Mouse (Mus musculus) frontal cortex, postnatal 36 days (tissue): Measurements from ENCODE around the gene Snx27.

ENCODE experiments used
- DNase-seq, 2 experiments: peaks; one replicate each; pipeline ENCODE4 v3.0.0; 2022; ENCODE audit warnings: low spot score in 2 of 2

Snx27 gene

GRCm38 (mm10) chr3:94582456-94582891 is at the start of gene Snx27:
TSS of gene Snx27 (minus strand) at chr3:94582716.
- DNase-seq: peak; percentile 90 to 94

DNA sequence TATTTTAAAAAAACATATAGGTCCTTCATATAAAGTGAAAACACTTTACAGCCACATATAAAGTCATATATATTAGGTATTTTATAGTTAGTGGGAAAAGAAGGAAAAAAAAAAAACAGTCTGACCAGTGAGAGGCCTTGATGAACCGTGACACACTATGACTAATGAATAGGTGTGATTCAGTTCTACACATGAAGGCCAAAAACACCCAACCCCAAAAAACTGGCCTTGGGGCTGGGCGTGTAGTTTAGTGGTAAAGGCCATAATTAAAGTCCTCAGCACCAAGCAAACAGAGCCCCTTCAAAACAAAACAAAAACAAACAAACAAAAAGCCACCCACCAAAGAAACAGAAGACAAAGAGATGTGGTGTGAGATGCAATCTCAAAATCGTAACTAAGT is 47.4 kb upstream of the Snx27 start:
- no peak for DNase-seq

GRCm38 (mm10) chr3:94628712-94629111 is 46.2 kb upstream of the Snx27 start:
- no peak for DNase-seq

- no peak for DNase-seq
Observed at GRCm38 (mm10) chr3:94624281-94624680, 41.8 kb upstream of the Snx27 start.

GRCm38 (mm10) chr3:94622550-94622949 is 40.0 kb upstream of the Snx27 start:
- DNase-seq: no peak

- DNase-seq: no peak
Observed at GRCm38 (mm10) chr3:94621740-94622507, 39.4 kb upstream of the Snx27 start.

- DNase-seq: peak in 1 of 2 experiments; percentile 46
Observed at GRCm38 (mm10) chr3:94616717-94617116, 34.2 kb upstream of the Snx27 start.

GRCm38 (mm10) chr3:94613258-94613878 is 30.9 kb upstream of the Snx27 start:
- DNase-seq: no peak

- no peak for DNase-seq
Observed at GRCm38 (mm10) chr3:94612274-94612673, 29.8 kb upstream of the Snx27 start.

DNA sequence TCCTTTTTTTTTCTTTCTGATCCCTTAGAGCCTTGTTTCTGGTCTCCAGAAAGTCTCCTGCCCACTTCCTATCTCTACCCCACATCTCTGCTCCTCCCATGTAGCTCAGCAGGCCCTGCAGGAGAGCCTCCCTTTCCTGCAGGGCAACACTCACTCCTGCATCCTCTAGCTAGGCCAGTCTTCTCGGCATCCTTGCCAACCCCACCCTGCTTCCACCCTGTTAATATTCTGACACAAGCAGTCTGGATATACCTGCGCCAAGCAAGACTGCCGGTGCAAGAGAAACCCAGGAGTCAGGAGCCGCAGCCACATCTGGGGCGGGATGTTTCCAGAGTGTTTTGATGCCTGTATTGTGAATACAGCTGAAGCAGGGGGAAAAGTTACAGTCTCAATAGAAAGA is 29.3 kb upstream of the Snx27 start:
- no peak for DNase-seq

DNA sequence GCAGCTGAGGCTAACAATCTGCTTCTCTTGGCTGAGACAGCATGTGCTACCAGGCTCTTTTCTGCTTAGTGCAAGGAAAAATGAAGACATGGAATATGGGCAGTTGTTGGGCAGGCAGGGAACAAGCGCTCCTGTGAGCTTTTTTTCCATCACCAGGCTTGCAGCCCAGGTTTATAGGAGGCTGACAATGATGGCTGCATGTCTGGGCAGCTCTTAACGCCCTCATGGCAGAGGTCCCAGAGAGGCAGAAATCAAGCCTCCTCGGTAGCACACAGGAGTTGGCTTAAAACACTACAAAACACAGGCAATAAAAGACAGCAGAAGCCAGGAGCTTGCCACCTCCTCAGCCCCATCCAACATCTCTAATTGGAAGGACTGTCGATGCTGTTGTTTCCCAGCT is 28.8 kb upstream of the Snx27 start:
- DNase-seq: peak; percentile 15

GRCm38 (mm10) chr3:94610581-94610980 is 28.1 kb upstream of the Snx27 start:
- no peak for DNase-seq

DNA sequence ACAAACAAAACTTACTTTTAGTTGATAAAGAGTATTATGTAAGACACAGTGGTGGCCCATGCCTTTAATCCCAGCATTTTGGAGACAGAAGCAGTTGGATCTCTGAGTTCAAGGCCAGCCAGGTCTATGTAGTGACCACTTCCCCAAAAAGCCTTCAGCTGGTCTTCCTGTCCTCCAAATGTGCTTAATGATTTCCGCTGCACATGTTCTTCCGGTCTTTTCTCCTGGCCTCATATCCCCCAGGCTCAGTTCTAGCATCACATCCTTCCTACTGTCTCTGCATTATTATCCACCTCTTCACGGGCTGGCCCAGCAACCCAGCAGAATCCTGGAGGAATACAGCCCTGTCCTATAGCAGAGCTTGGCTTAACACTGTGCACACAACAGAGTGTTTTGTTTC is 27.1 kb upstream of the Snx27 start:
- DNase-seq: no peak

- DNase-seq: peak; percentile 35 to 48
Observed at GRCm38 (mm10) chr3:94601959-94602358, 19.4 kb upstream of the Snx27 start.

- DNase-seq: no peak
Observed at GRCm38 (mm10) chr3:94597224-94597779, 14.8 kb upstream of the Snx27 start.

- no peak for DNase-seq
Observed at GRCm38 (mm10) chr3:94595871-94596287, 13.4 kb upstream of the Snx27 start.

- no peak for DNase-seq
Observed at GRCm38 (mm10) chr3:94591066-94591465, 8.6 kb upstream of the Snx27 start.

- no peak for DNase-seq
Observed at GRCm38 (mm10) chr3:94587962-94588361, 5.4 kb upstream of the Snx27 start.

GRCm38 (mm10) chr3:94582944-94583343 is 428 bp upstream of the Snx27 start:
- DNase-seq: no peak

DNA sequence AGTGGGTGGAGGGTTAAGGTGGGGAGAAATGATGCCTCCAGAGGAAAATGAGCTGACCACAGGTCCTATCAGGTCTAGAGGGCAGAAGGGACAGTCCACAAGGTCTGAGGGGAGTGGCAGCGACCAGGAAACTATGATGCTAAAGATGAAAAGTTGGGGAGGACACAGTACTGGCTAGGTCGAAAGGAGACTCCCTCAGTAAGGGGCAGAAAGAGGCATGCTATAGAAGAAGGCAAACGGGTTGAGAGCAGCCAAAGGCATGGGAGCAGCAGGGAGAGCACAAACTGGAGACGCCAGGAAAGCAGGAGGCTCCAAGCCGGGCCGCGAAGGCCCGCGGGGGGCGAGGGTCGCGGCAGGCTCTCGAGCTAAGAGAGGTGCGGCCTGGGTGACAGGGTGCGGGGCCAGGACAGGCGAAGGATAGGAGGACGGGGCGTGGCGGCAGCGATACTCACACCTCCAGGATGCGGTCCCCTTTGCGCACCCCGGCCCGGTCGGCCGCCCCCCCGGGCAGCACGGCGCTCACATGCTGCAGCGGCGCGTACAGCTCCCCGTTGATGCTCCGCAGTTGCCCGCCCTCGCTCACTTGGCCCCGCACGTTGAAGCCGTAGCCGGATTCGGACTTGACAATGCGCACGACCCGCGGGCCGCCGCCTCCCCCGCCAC is 592 bp downstream of the Snx27 start:
- peak in 1 of 2 experiments; percentile 78 for DNase-seq

DNA sequence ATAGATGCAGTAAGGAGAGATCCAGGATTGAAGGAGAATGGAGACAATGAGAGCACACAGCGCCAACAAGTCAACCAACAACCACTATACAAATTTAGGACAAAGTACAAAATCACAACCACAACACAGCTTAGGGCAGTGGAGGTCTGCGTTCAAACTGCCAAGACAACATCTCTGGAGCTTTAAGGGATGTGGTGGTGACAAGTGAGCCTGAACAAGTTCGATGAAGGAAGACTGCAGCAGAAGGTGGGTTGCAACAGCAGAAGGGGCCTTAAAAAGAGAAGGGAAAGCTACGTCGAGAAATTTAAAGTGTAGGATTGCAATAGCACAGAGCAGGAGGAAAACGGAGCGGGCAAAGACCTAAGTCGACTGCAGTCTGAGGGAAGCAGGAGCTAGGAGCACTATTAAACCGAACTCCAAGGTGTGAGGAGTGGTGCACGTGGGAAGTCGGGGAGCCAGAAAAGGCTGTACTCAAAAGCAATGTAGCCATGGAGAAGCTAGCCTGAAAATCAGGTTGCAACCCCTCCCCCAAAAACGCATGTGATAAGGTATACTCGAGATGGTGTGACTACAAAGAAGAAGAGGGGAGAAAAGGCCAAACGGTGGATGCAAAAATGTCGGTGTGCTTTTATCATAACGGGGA is 1.3 kb downstream of the Snx27 start:
- peak; percentile 21 to 23 for DNase-seq

- DNase-seq: no peak
Observed at GRCm38 (mm10) chr3:94574506-94574905, 8.0 kb downstream of the Snx27 start.
